Mouse (Mus musculus): ENCODE data around the gene Cadps. TPM values are rescaled to one million over a fixed set of nuclear protein-coding genes. Genes with fewer than 3 reads are reported as not detected.
A peak's percentile ranks its signal among the peaks of the same experiment; 100 is the strongest.

Cadps gene
- polyA plus RNA-seq, 1 experiment from 2014 or later, result not detected

DNA sequence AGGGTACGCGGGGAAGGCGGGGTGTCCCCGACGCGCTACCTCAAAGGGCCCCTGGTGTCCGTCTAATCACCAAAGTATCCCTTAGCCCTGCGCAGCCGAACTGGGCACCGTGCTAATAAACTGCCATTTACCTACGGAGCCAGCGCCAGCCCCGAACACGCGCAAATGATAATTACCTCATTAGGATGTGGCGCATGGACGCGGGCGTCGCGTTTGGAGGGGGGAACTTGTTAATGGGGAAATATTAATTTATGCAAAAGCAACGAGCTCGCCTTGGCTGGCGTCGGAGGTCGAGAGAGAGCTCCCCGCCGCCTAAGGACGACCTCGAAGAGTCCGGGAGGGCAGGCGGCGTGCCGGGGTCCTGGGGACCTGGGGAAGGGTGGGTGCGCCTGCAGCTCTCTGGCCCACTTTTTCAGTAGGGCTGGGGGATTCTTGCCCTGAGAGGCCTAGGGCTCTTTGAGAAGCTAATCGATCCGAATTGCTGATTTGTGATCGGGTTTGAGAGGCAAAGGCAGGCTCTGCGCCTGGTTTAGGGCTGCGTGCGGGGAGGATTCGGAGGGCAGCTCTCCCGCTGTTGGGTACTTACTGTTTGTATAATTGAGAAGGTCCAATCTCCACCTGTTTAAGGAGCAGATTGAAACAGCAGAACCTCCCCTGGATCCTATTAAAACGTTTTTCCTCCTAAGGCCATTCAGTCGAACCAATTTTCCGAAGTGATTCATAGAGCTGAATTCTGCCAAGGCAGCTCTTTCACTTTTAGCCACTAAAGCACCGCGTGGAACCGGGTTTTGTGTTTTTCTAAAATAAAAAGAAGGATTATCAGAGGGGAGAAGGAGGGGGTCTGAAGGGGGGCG lies 476.6 kb downstream of the Cadps start:
- Histone ChIP-seq H3K4me3 (ENCODE audit: low read depth, low read length) (0 out of 2 replicates have a peak overlapping the region, but pooled peaks have one; percentile 2), H3K27ac (ENCODE audit: low read depth) (no peak overlapping the region), H3K27me3 (ENCODE audit: insufficient read depth, low read length) (peaks cover 100% of the 10 kb centered on the region), H3K4me1 (ENCODE audit: insufficient read depth) (no peaks in the 10 kb centered on the region), H3K36me3 (replicated peaks; ENCODE audit: insufficient read depth, low read length) (no peaks in the 10 kb centered on the region), H3K4me2 (ENCODE audit: low read depth, low read length) (peak overlapping the region; percentile 32), H3K9me3 (ENCODE audit: low read length) (no peaks in the 10 kb centered on the region), H3K9ac (replicated peaks) (no peak overlapping the region)
- WGBS (ENCODE audit: insufficient replicate concordance), result 1% methylated on average over 50 of the region's 50 CpGs
- DNase-seq (no peak), ATAC-seq (no peak)
- no peak for TF ChIP-seq EP300 (IDR thresholded peaks at IDR 0.05; ENCODE audit: low read depth)
- TF ChIP-seq CTCF (IDR thresholded peaks at IDR 0.05; ENCODE audit: low read depth), result no peak

DNA sequence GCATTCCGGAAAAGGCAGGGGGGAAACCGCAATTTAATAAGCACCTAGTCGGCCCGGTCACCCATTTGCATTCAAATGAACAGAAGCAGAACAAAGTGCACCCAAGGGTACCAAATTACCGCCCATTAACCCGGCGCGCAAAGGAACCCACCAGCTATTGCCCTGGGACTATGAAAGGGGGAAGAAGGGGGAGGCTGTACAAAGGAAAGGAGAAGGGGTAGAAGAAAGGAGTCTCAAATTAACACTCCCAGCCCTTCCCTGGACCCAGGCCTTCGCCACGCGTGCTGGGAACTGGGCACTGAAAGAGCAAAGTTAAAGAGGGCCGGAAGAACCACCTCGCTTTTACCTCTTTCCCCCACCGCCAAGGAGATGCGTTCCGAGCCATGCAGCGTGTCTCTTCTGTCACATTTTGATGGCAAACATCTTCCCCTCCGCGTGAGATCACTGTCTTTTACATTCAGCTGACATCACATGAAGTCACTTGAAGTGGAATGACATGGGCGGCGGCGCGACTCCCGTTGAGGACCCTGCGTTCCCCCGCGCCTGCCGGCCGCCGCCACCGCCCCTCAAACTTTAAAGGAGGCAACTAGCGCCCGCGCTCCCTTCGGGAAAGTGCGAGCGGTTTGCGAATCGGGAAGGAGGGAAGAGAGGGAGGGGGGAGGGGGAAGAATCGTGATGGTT lies 477.5 kb downstream of the Cadps start:
- no peak for TF ChIP-seq EP300 (IDR thresholded peaks at IDR 0.05; ENCODE audit: low read depth)
- TF ChIP-seq CTCF (IDR thresholded peaks at IDR 0.05; ENCODE audit: low read depth), result no peak
- Histone ChIP-seq H3K9me3 (ENCODE audit: low read length) (no peaks in the 10 kb centered on the region), H3K4me3 (ENCODE audit: low read depth, low read length) (no peak overlapping the region), H3K27ac (ENCODE audit: low read depth) (no peak overlapping the region), H3K27me3 (ENCODE audit: insufficient read depth, low read length) (peaks cover 100% of the 10 kb centered on the region), H3K4me1 (ENCODE audit: insufficient read depth) (no peaks in the 10 kb centered on the region), H3K4me2 (ENCODE audit: low read depth, low read length) (no peak overlapping the region), H3K36me3 (replicated peaks; ENCODE audit: insufficient read depth, low read length) (no peaks in the 10 kb centered on the region), H3K9ac (replicated peaks) (no peak overlapping the region)
- DNase-seq (no peak), ATAC-seq (no peak)
- 2% methylated on average over 40 of the region's 40 CpGs for WGBS (ENCODE audit: insufficient replicate concordance)

DNA sequence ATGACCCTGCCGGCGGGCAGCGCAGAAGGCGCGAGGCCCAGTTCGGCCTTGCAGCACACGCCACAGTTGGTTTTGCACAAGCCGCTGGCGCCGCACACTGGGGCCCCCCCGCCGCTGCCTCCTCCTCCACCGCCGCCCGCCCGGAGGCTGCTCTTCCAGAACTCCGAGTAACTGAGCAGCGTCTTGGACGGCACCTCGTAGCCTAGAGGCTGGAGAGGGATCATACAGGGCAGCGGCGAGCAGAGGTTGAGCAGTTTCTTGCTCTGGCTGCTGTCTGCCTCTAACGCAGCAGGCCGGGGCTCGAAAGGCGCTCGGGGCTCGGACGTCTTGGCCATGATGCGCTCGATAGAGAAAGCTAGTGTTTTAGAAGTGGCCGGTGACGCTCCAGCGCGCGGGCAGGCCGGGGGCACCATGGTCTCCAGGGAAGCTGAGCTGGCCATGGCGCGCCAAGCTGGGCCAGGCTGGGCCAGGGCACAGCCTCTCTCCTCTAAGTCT lies 478.1 kb downstream of the Cadps start:
- no peak overlapping the region for H3K4me2 ChIP-seq (ENCODE audit: low read depth, low read length)
- H3K4me3 ChIP-seq (ENCODE audit: low read depth, low read length), result no peak overlapping the region
- H3K27me3 ChIP-seq (ENCODE audit: insufficient read depth, low read length), result peaks cover 100% of the 10 kb centered on the region
- H3K9ac ChIP-seq (replicated peaks), result no peak overlapping the region
- no peaks in the 10 kb centered on the region for H3K4me1 ChIP-seq (ENCODE audit: insufficient read depth)
- H3K9me3 ChIP-seq (ENCODE audit: low read length), result no peaks in the 10 kb centered on the region
- 1% methylated on average over 39 of the region's 39 CpGs for WGBS (ENCODE audit: insufficient replicate concordance)
- no peak for ATAC-seq
- TF ChIP-seq CTCF (IDR thresholded peaks at IDR 0.05; ENCODE audit: low read depth), result no peak
- TF ChIP-seq EP300 (IDR thresholded peaks at IDR 0.05; ENCODE audit: low read depth), result no peak
- H3K27ac ChIP-seq (ENCODE audit: low read depth), result no peak overlapping the region
- H3K36me3 ChIP-seq (replicated peaks; ENCODE audit: insufficient read depth, low read length), result no peaks in the 10 kb centered on the region
- DNase-seq, result no peak

DNA sequence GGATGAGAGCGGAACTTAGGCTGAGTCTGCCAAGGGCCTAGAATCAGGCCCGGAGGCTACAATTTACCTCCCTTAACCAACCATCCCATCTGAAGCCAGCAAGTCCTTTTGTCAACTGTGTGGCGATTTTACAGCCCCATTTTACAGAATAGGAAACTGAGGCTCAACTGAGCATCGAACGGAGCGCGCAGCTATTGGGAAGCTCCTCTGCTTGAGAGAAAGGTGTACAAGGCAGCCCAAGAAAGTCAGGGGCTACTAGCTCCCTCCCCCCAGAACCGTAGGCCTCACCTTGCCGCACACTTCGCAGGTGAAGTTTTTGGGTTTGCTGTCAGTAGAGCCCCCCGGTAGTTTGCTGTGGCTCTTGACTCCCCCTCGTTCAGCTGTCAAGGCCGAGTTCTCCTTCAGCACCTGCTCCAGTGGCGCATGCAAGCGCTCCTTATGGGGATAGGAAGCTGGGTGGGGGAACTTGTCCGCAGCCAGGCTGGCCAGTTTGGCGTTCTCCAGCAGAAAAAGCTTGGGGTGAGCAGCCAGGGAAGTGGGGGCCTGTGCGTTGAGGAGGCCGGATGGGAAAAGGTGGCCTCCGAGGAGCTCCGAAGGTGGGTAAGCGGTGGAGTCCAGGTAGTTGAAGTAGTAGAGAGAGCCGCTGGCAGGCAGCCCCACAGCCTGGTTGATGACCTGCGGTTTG lies 478.7 kb downstream of the Cadps start:
- no peak for DNase-seq
- 5% methylated on average over 24 of the region's 24 CpGs for WGBS (ENCODE audit: insufficient replicate concordance)

DNA sequence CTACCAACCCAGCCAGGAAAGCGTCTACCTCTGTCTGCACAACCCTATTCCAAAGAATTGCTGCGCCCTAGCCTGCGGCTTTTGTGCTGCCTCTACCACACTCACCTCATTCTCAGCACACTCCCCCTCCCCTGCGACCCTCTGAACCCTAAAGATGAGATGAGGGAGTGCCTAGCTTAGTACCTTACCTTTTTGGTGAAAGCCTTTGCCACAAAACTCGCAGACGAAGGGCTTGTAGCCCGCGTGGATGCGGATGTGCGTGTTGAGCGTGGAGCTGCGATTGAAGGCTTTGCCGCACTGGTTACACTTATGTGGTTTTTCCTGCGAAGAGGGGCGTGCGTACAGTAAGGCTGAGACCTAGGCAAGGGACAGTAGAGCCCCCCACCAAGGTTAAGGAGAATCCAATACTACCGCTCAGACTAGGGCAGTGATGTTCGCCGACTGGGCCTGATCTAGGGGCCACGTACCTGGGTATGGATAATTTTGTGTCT lies 479.4 kb downstream of the Cadps start:
- H3K36me3 ChIP-seq (replicated peaks; ENCODE audit: insufficient read depth, low read length), result no peaks in the 10 kb centered on the region
- H3K27ac ChIP-seq (ENCODE audit: low read depth), result no peak overlapping the region
- H3K9me3 ChIP-seq (ENCODE audit: low read length), result no peaks in the 10 kb centered on the region
- TF ChIP-seq CTCF (IDR thresholded peaks at IDR 0.05; ENCODE audit: low read depth) (no peak), EP300 (IDR thresholded peaks at IDR 0.05; ENCODE audit: low read depth) (no peak)
- ATAC-seq, result no peak
- peaks cover 100% of the 10 kb centered on the region for H3K27me3 ChIP-seq (ENCODE audit: insufficient read depth, low read length)
- no peak for DNase-seq
- H3K4me1 ChIP-seq (ENCODE audit: insufficient read depth), result no peaks in the 10 kb centered on the region
- H3K4me3 ChIP-seq (ENCODE audit: low read depth, low read length), result no peak overlapping the region
- H3K4me2 ChIP-seq (ENCODE audit: low read depth, low read length), result no peak overlapping the region
- WGBS (ENCODE audit: insufficient replicate concordance), result 3% methylated on average over 20 of the region's 20 CpGs
- no peak overlapping the region for H3K9ac ChIP-seq (replicated peaks)

More for the DNA sequence above, 478.7 kb downstream of the Cadps start:
- H3K36me3 ChIP-seq (replicated peaks; ENCODE audit: insufficient read depth, low read length), result no peaks in the 10 kb centered on the region
- peaks cover 100% of the 10 kb centered on the region for H3K27me3 ChIP-seq (ENCODE audit: insufficient read depth, low read length)
- no peak for ATAC-seq
- no peak overlapping the region for H3K4me3 ChIP-seq (ENCODE audit: low read depth, low read length)
- no peak for TF ChIP-seq CTCF (IDR thresholded peaks at IDR 0.05; ENCODE audit: low read depth)
- TF ChIP-seq EP300 (IDR thresholded peaks at IDR 0.05; ENCODE audit: low read depth), result no peak
- no peak overlapping the region for H3K27ac ChIP-seq (ENCODE audit: low read depth)
- H3K9me3 ChIP-seq (ENCODE audit: low read length), result no peaks in the 10 kb centered on the region
- H3K4me1 ChIP-seq (ENCODE audit: insufficient read depth), result no peaks in the 10 kb centered on the region
- no peak overlapping the region for H3K4me2 ChIP-seq (ENCODE audit: low read depth, low read length)
- H3K9ac ChIP-seq (replicated peaks), result no peak overlapping the region

Data from liver, postnatal 0 days (tissue).